8 mouse cellular contexts compared by ENCODE assay signal in genomic region chr1:156673476-156674194, GRCm38 (mm10). TPM values are rescaled to one million over a fixed set of nuclear protein-coding genes. Genes with fewer than 3 reads are reported as not detected.
DNase-seq lines count a peak whose midpoint lies in the region; ATAC-seq lines count a peak whose summit lies in the region.

No protein-coding gene starts in this region.

- WGBS in heart, embryonic 11.5 days (ENCODE audit: insufficient replicate concordance) = under 1% methylated on average over 29 of the region's 29 CpGs

- H3K9me3 ChIP-seq in heart, embryonic 11.5 days (replicated peaks; ENCODE audit: control insufficient read depth, low read length) = no peaks in the 10 kb centered on the region

- peak; percentile 27 to 42 for DNase-seq in adrenal gland, adult 18-20 months (ENCODE audit: low spot score in 2 of 2)
- DNase-seq in adrenal gland, adult 8-10 months = no peak
- DNase-seq in kidney, postnatal 10 days = peak; percentile 58
- DNase-seq in spleen, postnatal 4 days (ENCODE audit: low spot score in 2 of 2) = peak; percentile 27 to 74
- no peak for DNase-seq in right cerebral cortex, postnatal 14 days

- H3K9ac ChIP-seq in heart, embryonic 11.5 days (ENCODE audit: low read depth, low read length) = peak overlapping the region; percentile 66

- H3K27ac ChIP-seq in brown adipose tissue, adult 24 weeks (replicated peaks; ENCODE audit: low read depth, low read length) = peak overlapping the region; percentile 74
- no peak overlapping the region for H3K27ac ChIP-seq in heart, embryonic 11.5 days (ENCODE audit: low read depth, low read length)

- H3K4me1 ChIP-seq in brown adipose tissue, adult 24 weeks (ENCODE audit: control insufficient read depth, insufficient read depth, insufficient read length, low read length) = peaks cover 2% of the 10 kb centered on the region
- peaks cover 7% of the 10 kb centered on the region for H3K4me1 ChIP-seq in heart, embryonic 11.5 days (ENCODE audit: control insufficient read depth, insufficient read depth, low read length)

- peak overlapping the region; percentile 75 for H3K4me3 ChIP-seq in brown adipose tissue, adult 24 weeks (ENCODE audit: insufficient read depth, low read depth, low read length)
- peak overlapping the region; percentile 68 for H3K4me3 ChIP-seq in heart, embryonic 11.5 days (ENCODE audit: low read depth, low read length)

- no peaks in the 10 kb centered on the region for H3K27me3 ChIP-seq in heart, embryonic 11.5 days (ENCODE audit: control insufficient read depth, insufficient read depth, low read length)

- peak overlapping the region; percentile 100 for H3K4me2 ChIP-seq in heart, embryonic 11.5 days

- peak; percentile 44; the same call in 1 of the 2 replicates for ATAC-seq in heart, embryonic 11.5 days (replicated peaks; ENCODE audit: insufficient number of reproducible peaks, low FRiP score, low TSS enrichment)
- peak; percentile 49 for ATAC-seq in megakaryocyte, adult 5-6 weeks (ENCODE audit: poor library complexity, severe bottlenecking)

- H3K36me3 ChIP-seq in heart, embryonic 11.5 days (ENCODE audit: control insufficient read depth, insufficient read depth, low read length) = no peaks in the 10 kb centered on the region

RNA-seq across cellular contexts. Expression of gene Tor3a, which starts 0.5 kb away (rescaled TPM):
- 10 to 100 TPM; 11.5 to 17.4 TPM for total RNA-seq in adrenal gland, adult 18-20 months (2021)
- 10 to 100 TPM; 17.9 to 27.9 (median 24.4) TPM for total RNA-seq in adrenal gland, adult 8-10 months (2022)
- 6.2 and 7.7 TPM in 2 replicates for polyA plus RNA-seq in brown adipose tissue, adult 24 weeks (2012; ENCODE audit: insufficient read depth, insufficient read length, missing spikeins)
- polyA plus RNA-seq in heart, embryonic 11.5 days (2014; fragmentation: Nextera tagmentation; extraction: Ambion mirVana) = 4.5 and 5.5 TPM in 2 replicates
- total RNA-seq in megakaryocyte, adult 5-6 weeks (2015) = 18.4 and 25.5 TPM in 2 replicates
- 27.2 and 39.1 TPM in 2 replicates for total RNA-seq in megakaryocyte, adult 5-6 weeks (2017)

RNA-seq across cellular contexts. Expression of gene Fam20b, which starts 45.3 kb away (rescaled TPM):
- total RNA-seq in adrenal gland, adult 18-20 months (2021) = 10 to 100 TPM; 49.1 to 57.9 TPM
- 10 to 100 TPM; 56.3 to 71.2 (median 61.2) TPM for total RNA-seq in adrenal gland, adult 8-10 months (2022)
- polyA plus RNA-seq in brown adipose tissue, adult 24 weeks (2012; ENCODE audit: insufficient read depth, insufficient read length, missing spikeins) = 20.4 and 34.7 TPM in 2 replicates
- polyA plus RNA-seq in heart, embryonic 11.5 days (2014; fragmentation: Nextera tagmentation; extraction: Ambion mirVana) = 22.4 and 27.5 TPM in 2 replicates
- 14.7 and 15.7 TPM in 2 replicates for total RNA-seq in megakaryocyte, adult 5-6 weeks (2015)
- total RNA-seq in megakaryocyte, adult 5-6 weeks (2017) = 37.9 and 41.6 TPM in 2 replicates

Comparison
In these comparisons a context has a peak if more than half of its experiments do, and no peak if none do; other contexts are left out.
1. DNase-seq: peak in adrenal gland, adult 18-20 months (2 of 2), kidney, postnatal 10 days (single experiment) and spleen, postnatal 4 days (2 of 2); none in adrenal gland, adult 8-10 months (single experiment) and right cerebral cortex, postnatal 14 days (single experiment).